Mouse (Mus musculus): ENCODE results near the gene Ntm.

Gene Ntm

GRCm38 (mm10) chr9:29962978-29963377 is at the start of gene Ntm:
Ntm (minus strand) TSS chr9:29963141.
- no peak for DNase-seq (ENCODE audit: low spot score in 2 of 2)

- DNase-seq (ENCODE audit: low spot score in 2 of 2) = no peak
Measured at GRCm38 (mm10) chr9:30005701-30006100, 42.8 kb upstream of the Ntm start.

GRCm38 (mm10) chr9:30003612-30004011 is 40.7 kb upstream of the Ntm start:
- peak; percentile 34 to 37 for DNase-seq (ENCODE audit: low spot score in 2 of 2)

- no peak for DNase-seq (ENCODE audit: low spot score in 2 of 2)
Measured at GRCm38 (mm10) chr9:29981177-29981915, 18.4 kb upstream of the Ntm start.

GRCm38 (mm10) chr9:29961954-29962867 is 730 bp downstream of the Ntm start:
- DNase-seq (ENCODE audit: low spot score in 2 of 2) = no peak

GRCm38 (mm10) chr9:29961512-29961911 is 1.4 kb downstream of the Ntm start:
- no peak for DNase-seq (ENCODE audit: low spot score in 2 of 2)

GRCm38 (mm10) chr9:29960741-29961140 is 2.2 kb downstream of the Ntm start:
- no peak for DNase-seq (ENCODE audit: low spot score in 2 of 2)

GRCm38 (mm10) chr9:29960236-29960635 is 2.7 kb downstream of the Ntm start:
- no peak for DNase-seq (ENCODE audit: low spot score in 2 of 2)

GRCm38 (mm10) chr9:29956936-29957335 is 6.0 kb downstream of the Ntm start:
- DNase-seq (ENCODE audit: low spot score in 2 of 2) = no peak

- no peak for DNase-seq (ENCODE audit: low spot score in 2 of 2)
Measured at GRCm38 (mm10) chr9:29954031-29954430, 8.9 kb downstream of the Ntm start.

GRCm38 (mm10) chr9:29949041-29949440 is 13.9 kb downstream of the Ntm start:
- no peak for DNase-seq (ENCODE audit: low spot score in 2 of 2)

- peak in 1 of 2 experiments; percentile 3 for DNase-seq (ENCODE audit: low spot score in 2 of 2)
Measured at GRCm38 (mm10) chr9:29943209-29944070, 19.5 kb downstream of the Ntm start.

GRCm38 (mm10) chr9:29942183-29942952 is 20.6 kb downstream of the Ntm start:
- DNase-seq (ENCODE audit: low spot score in 2 of 2) = no peak

- no peak for DNase-seq (ENCODE audit: low spot score in 2 of 2)
Measured at GRCm38 (mm10) chr9:29939517-29940034, 23.4 kb downstream of the Ntm start.

GRCm38 (mm10) chr9:29928796-29929195 is 34.1 kb downstream of the Ntm start:
- DNase-seq (ENCODE audit: low spot score in 2 of 2) = no peak

GRCm38 (mm10) chr9:29925382-29925781 is 37.6 kb downstream of the Ntm start:
- DNase-seq (ENCODE audit: low spot score in 2 of 2) = no peak

- no peak for DNase-seq (ENCODE audit: low spot score in 2 of 2)
Measured at GRCm38 (mm10) chr9:29898406-29899054, 64.4 kb downstream of the Ntm start.

GRCm38 (mm10) chr9:29897448-29897847 is 65.5 kb downstream of the Ntm start:
- no peak for DNase-seq (ENCODE audit: low spot score in 2 of 2)

- no peak for DNase-seq (ENCODE audit: low spot score in 2 of 2)
Measured at GRCm38 (mm10) chr9:29892792-29893191, 70.1 kb downstream of the Ntm start.

- DNase-seq (ENCODE audit: low spot score in 2 of 2) = no peak
Measured at GRCm38 (mm10) chr9:29888712-29889111, 74.2 kb downstream of the Ntm start.

Measured in urinary bladder, adult 18-20 months (tissue).